Mouse (Mus musculus) kidney, postnatal 0 days (tissue): ENCODE data around the gene Kcnk16. TPM values are rescaled to one million over a fixed set of nuclear protein-coding genes. Genes with fewer than 3 reads are reported as not detected.

Source experiments
- ATAC-seq: fragments of 200-750 bp; cut with Nextera tagmentation; replicated peaks from 2 replicates; pipeline ENCODE4 v1.8.0; 2017; ENCODE audit warnings: low read depth, moderate number of reproducible peaks, moderate TSS enrichment, moderate library complexity; ENCODE audit not compliant: low FRiP score
- DNase-seq: peaks from one replicate; pipeline ENCODE4 v3.0.0-alpha.2; 2016; ENCODE audit warnings: low spot score
- H3K27ac ChIP-seq: fragments of 300-500 bp; sonication (generic); 2 replicates; pipeline ENCODE4 v1.5.1; 2014; ENCODE audit warnings: mild to moderate bottlenecking
- H3K27me3 ChIP-seq: fragments of 300-500 bp; sonication (generic); 2 replicates; pipeline ENCODE4 v1.6.1; 2014; ENCODE audit warnings: low read length, mixed read lengths; ENCODE audit not compliant: insufficient read depth
- H3K36me3 ChIP-seq: fragments of 300-500 bp; sonication (generic); 2 replicates; pipeline ENCODE4 v1.6.1; 2014; ENCODE audit warnings: low read length, mixed read lengths; ENCODE audit not compliant: insufficient read depth
- H3K4me1 ChIP-seq: fragments of 300-500 bp; sonication (generic); replicated peaks from 2 replicates; pipeline ENCODE4 v1.6.1; 2014; ENCODE audit warnings: antibody characterized with exemption, low read length, mixed read lengths; ENCODE audit not compliant: insufficient read depth
- H3K4me2 ChIP-seq: fragments of 300-500 bp; sonication (generic); 2 replicates; pipeline ENCODE4 v1.6.1; 2014; ENCODE audit warnings: mild to moderate bottlenecking, low read length, moderate library complexity, mixed read lengths
- H3K4me3 ChIP-seq: fragments of 300-500 bp; sonication (generic); replicated peaks from 2 replicates; pipeline ENCODE4 v1.5.1; 2014; ENCODE audit warnings: low read depth, low read length
- H3K9ac ChIP-seq: fragments of 300-500 bp; sonication (generic); 2 replicates; pipeline ENCODE4 v1.6.1; 2014; ENCODE audit warnings: low read depth, low read length
- H3K9me3 ChIP-seq: fragments of 300-500 bp; sonication (generic); replicated peaks from 2 replicates; pipeline ENCODE4 v1.6.1; 2016; ENCODE audit warnings: low read length, inconsistent platforms, mixed read lengths
- CTCF ChIP-seq: IDR thresholded peaks from 2 replicates; pipeline ENCODE4 v1.5.1; 2016; ENCODE audit warnings: antibody characterized with exemption, low read depth, mild to moderate bottlenecking, moderate library complexity
- WGBS: fragments of 180-500 bp; shearing (Covaris S2); extraction: QIAGEN DNeasy Blood & Tissue Kit; methylation state at CpG from one replicate; pipeline ENCODE4 v1.1.7; 2014; 5-methylcytosine and 5-hydroxymethylcytosine counted together
- polyA plus RNA-seq: library from polyadenylated mRNA; unstranded; fragments of >200 nt; fragmentation: Nextera tagmentation; extraction: Ambion mirVana; gene quantifications from 2 replicates; pipeline ENCODE4 v1.2.1, GENCODE M21; 2015

Gene Kcnk16
- polyA plus RNA-seq, 1 experiment from 2014 or later = not detected

GRCm38 (mm10) chr14:20250237-20251171 is 18.5 kb downstream of the Kcnk16 start:
- no peak for ATAC-seq
- Histone ChIP-seq H3K27me3 (no peaks in the 10 kb centered on the region), H3K4me3 (no peak overlapping the region), H3K4me1 (no peaks in the 10 kb centered on the region), H3K9me3 (no peaks in the 10 kb centered on the region), H3K9ac (no peak overlapping the region), H3K36me3 (no peaks in the 10 kb centered on the region), H3K27ac (no peak overlapping the region), H3K4me2 (no peak overlapping the region)
- DNase-seq = no peak
- WGBS = 67% methylated on average over 14 of the region's 14 CpGs
- TF ChIP-seq CTCF = no peak

GRCm38 (mm10) chr14:20248001-20248400 is 21.0 kb downstream of the Kcnk16 start:
- Histone ChIP-seq H3K36me3 (no peaks in the 10 kb centered on the region), H3K4me3 (no peak overlapping the region), H3K27me3 (no peaks in the 10 kb centered on the region), H3K9ac (no peak overlapping the region), H3K27ac (no peak overlapping the region), H3K9me3 (no peaks in the 10 kb centered on the region), H3K4me1 (no peaks in the 10 kb centered on the region), H3K4me2 (no peak overlapping the region)
- ATAC-seq = no peak
- 97% methylated on average over 3 of the region's 3 CpGs for WGBS
- no peak for TF ChIP-seq CTCF
- no peak for DNase-seq

GRCm38 (mm10) chr14:20246811-20247266 is 22.2 kb downstream of the Kcnk16 start:
- Histone ChIP-seq H3K9me3 (no peaks in the 10 kb centered on the region), H3K4me3 (no peak overlapping the region), H3K27me3 (no peaks in the 10 kb centered on the region), H3K27ac (no peak overlapping the region), H3K9ac (no peak overlapping the region), H3K4me2 (no peak overlapping the region), H3K4me1 (no peaks in the 10 kb centered on the region), H3K36me3 (no peaks in the 10 kb centered on the region)
- ATAC-seq (no peak), DNase-seq (no peak)
- TF ChIP-seq CTCF = no peak
- WGBS = 34% methylated on average over 11 of the region's 11 CpGs

GRCm38 (mm10) chr14:20245861-20246260 is 23.1 kb downstream of the Kcnk16 start:
- Histone ChIP-seq H3K4me2 (no peak overlapping the region), H3K36me3 (no peaks in the 10 kb centered on the region), H3K4me3 (no peak overlapping the region), H3K9ac (no peak overlapping the region), H3K4me1 (no peaks in the 10 kb centered on the region), H3K9me3 (no peaks in the 10 kb centered on the region), H3K27ac (no peak overlapping the region), H3K27me3 (no peaks in the 10 kb centered on the region)
- ATAC-seq = no peak
- no peak for DNase-seq
- no peak for TF ChIP-seq CTCF
- WGBS = 79% methylated on average over 5 of the region's 5 CpGs

GRCm38 (mm10) chr14:20245318-20245717 is 23.7 kb downstream of the Kcnk16 start:
- TF ChIP-seq CTCF = no peak
- no peaks in the 10 kb centered on the region for H3K27me3 ChIP-seq
- WGBS = 51% methylated on average over 2 of the region's 2 CpGs
- H3K9ac ChIP-seq = no peak overlapping the region
- no peaks in the 10 kb centered on the region for H3K9me3 ChIP-seq
- ATAC-seq = no peak
- no peak overlapping the region for H3K4me3 ChIP-seq
- no peak for DNase-seq
- no peak overlapping the region for H3K27ac ChIP-seq
- no peaks in the 10 kb centered on the region for H3K36me3 ChIP-seq
- no peak overlapping the region for H3K4me2 ChIP-seq
- no peaks in the 10 kb centered on the region for H3K4me1 ChIP-seq

- Histone ChIP-seq H3K9ac (no peak overlapping the region), H3K4me3 (no peak overlapping the region), H3K4me2 (no peak overlapping the region), H3K4me1 (no peaks in the 10 kb centered on the region), H3K9me3 (no peaks in the 10 kb centered on the region), H3K27me3 (no peaks in the 10 kb centered on the region), H3K36me3 (no peaks in the 10 kb centered on the region), H3K27ac (no peak overlapping the region)
- ATAC-seq = no peak; the same call in 1 of the 2 replicates
- TF ChIP-seq CTCF = no peak
- DNase-seq = peak; percentile 22
- 55% methylated on average over 3 of the region's 3 CpGs for WGBS
These were observed 25.8 kb downstream of the Kcnk16 start for GRCm38 (mm10) chr14:20243158-20243557.
